Mouse (Mus musculus): ENCODE results near the gene Tmem252. TPM values are rescaled to one million over a fixed set of nuclear protein-coding genes. Genes with fewer than 3 reads are reported as not detected.
A peak's percentile ranks its signal among the peaks of the same experiment; 100 is the strongest.
"Not testable (repeated sequence)": the region's sequence is repeated elsewhere in the genome, so short reads cannot be mapped to it uniquely, and the experiment has no call there.

Tmem252 gene
- total RNA-seq, 2 experiments from 2014 or later, result 0.10 to 0.36 TPM

DNA sequence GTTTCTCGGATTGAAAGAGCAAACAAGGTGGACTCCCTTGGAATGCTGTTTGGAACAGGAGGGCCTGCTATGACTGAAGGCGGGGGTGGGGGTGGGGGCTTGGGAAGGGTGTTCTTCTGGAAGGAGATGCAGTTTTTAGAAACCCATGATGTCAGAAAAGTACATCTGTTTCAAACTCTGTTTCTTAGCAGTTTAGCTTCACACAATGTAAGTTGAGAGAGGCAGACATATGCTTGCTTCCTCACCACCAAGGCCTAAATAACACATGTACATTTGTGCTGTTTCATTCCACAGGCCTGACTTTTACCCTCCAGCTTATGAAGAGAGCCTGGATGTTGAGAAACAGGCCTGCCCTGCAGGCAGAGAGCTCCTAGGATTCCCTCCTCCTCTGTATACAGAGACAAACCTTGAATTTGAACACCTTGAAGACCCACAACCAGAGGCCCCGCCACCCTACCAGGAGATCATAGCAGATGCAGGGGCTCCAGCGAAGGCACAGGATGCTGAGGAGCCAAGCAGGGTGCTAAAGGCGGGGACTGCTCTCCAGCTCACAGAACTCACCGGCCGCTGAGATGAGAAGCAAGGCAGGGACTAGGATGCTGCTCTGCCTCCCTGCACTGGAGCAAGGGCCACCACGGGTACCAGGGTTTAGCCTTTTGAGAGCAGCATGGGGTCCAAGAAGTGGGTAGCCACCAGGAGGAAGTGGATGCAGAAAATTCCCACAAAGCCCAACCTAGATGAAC lies 3.6 kb downstream of the Tmem252 start:
- peak in 1 of 2 experiments; percentile 40 for DNase-seq (ENCODE audit: low spot score in 2 of 2)

DNA sequence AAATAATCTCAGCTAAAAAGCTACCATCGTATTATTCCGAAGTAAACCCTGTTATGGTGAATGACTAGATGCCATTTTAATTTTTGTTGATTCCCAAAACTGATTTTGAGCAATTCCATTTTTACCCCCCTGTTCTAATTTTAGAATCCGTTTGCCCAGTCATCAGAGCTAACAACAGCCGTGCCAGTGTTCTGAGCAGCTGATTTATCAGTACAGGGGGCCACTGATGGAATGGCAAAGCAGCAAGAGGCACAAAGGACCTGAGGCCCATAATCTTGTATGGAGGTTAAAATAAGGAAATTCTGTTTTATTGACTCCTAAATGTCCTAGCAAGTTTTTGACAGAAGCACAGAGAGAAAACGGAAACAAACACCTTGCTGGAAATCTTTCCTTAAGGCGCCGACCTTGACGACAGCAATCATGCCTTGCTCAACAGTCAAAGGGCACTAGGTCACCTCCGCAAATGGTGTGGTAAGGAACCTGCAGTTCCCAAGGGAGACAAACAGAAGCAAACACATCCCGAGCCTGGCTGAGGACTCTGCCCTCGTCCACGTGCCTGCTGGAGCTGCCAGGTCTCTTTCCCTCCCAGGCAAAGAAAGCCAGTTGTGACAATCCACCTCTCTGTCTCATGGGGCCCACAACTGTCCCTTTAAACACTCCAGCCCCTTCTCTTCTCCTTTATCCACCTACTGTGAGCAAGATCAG lies 9.4 kb downstream of the Tmem252 start:
- no peak for DNase-seq (ENCODE audit: low spot score in 2 of 2)

DNA sequence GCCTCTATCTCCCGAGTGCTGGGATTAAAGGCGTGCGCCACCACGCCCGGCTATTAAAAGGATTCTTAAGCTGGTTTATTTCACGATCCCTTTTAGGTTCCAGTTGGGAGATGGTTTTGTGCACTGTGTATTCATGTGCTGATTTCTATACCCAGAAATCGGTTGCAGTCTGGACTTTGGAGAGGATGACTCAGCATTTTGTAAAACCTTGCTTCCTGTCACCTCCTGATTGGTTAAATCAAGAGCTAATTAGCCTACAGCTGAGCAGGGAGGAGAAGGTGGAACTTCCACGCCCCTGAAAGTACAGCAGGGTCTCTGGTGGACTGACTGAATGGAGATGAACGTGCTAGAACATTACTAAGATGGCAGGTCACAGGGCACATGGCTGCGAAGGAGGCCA lies 12.6 kb downstream of the Tmem252 start:
- DNase-seq (ENCODE audit: low spot score in 2 of 2), result no peak

DNA sequence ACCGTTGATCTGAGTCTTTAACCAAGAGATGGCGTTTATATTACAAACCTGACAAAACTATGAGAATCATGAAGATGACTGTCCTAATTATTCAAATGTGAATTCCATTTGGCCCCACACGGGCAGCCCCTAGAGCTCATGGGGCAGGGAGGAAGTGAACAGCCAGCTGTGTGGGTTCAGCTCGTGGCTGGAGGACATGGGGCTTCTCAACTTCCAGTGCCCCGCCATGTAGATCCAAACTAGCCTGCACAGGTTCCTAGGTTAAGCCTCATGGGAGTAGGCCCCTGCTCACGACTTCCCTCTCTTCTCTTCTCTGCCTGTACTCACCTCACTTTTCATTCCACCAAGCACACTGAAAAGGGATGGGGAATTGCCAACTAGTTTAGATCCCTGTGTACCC lies 14.5 kb downstream of the Tmem252 start:
- DNase-seq (ENCODE audit: low spot score in 2 of 2), result no peak

DNA sequence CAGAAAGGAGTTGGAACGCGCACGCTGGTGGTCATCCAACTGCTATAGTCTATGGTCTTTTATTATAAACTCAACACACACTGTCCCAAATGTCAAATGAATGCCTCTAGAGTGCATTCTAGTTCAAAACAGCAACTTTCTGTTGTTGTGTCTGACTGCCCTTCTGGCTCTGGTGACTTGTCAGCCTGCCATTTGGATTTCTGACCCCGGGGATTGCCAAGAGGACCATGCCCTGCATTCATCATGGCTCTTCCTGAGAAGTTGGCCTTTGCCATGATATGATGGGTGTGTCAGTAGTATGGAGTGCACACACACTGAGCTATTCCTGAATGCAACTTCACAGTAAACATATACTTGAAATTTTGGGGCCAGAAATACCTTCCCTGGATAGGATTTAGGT lies 15.7 kb downstream of the Tmem252 start:
- DNase-seq (ENCODE audit: low spot score in 2 of 2), result no peak

DNA sequence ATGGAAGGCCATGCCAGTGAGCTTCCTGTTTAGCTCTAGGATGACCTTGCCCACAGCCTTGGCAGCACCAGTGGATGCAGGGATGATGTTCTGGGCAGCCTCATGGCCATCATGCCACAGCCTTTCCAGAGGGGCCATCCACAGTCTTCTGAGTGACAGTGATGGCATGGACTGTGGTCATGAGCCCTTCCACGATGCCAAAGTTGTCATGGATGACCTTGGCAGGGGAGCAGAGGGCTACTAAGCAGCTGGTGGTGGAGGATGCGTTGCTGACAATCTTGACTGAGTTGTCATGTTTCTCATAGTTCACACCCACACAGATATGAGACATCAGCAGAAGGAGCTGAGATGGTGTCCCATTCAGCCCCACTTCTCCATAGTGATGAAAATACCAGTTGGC lies 18.9 kb downstream of the Tmem252 start:
- DNase-seq (ENCODE audit: low spot score in 2 of 2), result no peak

DNA sequence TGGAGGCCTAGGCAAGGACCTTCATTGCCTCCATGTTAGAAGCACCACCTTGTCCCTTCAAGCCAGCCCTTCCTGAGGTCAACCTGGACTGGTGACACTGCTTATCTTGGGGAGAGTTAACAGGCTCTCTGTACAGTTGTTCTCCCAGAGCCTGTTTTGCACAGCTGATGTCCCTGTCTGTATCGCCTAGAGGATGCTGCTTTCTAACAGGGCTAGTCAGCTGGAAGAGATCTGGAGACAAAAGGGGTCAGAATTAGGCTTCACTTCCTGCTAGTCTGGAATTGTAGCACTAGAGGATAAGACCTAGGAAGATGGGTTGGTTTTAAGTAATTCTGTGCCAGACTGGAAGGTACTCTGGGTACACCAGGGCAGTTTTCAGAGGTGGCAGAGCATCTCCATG lies 24.1 kb downstream of the Tmem252 start:
- DNase-seq (ENCODE audit: low spot score in 2 of 2), result no peak

DNA sequence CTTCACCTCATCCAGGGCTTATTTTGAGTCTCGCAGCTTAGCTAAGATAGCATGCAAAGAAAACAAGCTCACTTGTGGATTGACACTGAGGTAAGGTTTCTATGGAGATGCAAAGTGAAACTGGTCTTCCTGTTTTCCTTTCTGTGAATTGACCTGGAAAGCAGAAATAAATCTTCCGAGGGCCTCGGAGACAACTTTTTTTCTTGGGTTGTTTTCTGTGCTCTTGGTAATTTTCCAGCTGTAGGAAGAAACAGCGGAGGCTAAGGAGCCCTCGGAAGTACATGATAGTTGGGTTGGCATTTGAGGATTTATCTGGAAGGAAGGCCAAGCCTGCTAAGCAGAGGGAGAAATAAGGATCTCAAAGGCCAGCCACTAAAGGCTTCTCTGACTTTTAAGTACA lies 24.8 kb downstream of the Tmem252 start:
- no peak for DNase-seq (ENCODE audit: low spot score in 2 of 2)

DNA sequence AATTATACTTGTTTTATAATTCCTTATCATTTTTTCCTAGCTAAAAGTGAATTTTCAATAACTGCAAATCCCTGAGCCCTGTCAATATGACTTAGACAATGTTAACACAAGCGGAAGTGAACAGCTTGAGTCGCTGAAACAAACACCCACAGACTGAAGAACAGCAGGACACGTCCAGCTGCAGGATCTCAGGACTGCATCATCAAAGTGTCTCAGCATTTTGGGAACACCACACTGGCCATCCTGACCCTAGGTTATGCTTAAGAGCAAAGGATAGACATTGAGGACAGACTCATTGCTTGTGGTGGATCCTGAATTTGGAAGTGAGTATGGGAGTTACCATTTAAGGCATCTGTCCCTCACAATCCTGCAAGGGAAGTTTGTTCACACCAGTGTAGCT lies 25.4 kb downstream of the Tmem252 start:
- peak in 1 of 2 experiments; percentile 46 for DNase-seq (ENCODE audit: low spot score in 2 of 2)

DNA sequence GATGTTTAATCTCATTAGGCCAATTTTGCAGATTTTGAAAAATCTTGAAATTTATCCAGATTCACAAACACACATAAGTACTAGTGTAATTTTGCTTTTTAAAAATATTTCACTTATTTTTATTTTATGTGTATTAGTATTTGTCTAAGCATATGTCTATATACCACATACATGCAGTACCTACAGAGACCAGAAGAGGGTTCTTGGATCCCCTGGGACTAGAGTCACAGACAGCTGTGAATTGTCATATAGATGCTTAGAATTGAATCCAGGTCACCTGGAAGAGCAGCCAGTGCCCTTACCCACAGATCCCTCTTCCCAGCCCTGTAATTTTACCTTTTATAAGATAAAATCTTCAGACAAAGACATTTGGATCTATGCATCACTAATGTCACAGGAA lies 26.1 kb downstream of the Tmem252 start:
- no peak for DNase-seq (ENCODE audit: low spot score in 2 of 2)

DNA sequence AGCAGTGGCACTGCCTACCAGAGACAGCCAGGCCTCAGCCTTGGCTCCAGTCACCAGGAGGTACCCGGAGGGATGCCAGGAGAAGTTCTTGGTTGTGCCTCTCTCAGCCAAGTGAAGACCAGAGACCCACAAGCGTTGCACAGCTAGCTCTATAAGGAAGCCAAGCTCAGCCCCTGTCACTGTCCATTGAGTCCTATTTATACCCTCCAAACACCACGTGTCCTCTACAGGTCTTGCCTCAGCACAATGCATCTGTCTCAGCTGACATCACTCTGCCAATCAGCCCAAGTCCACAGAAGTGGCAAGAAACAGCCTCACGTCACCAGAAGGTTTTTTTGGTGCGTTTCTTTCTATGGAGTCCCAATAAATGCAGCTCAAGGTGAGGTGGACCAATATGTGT lies 26.9 kb downstream of the Tmem252 start:
- no peak for DNase-seq (ENCODE audit: low spot score in 2 of 2)

DNA sequence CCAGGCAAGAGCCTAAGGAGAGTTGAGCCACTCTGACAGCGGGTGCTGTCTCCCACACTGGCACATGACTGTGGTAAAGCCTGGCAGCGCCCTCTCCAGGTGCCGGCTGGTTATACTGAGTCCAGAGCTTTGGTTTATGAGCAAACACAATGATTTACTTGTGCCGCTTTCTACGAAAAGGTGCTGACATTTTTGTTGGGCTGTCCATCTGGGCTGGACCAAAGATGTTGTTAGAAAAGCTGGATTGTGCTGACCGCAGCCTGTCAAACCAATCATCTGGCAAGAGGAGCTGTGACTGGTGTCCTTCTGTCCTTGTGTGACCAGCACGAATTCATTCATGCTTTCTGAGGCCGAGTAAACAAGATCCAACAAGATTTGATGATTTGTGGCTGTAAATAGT lies 27.9 kb downstream of the Tmem252 start:
- no peak for DNase-seq (ENCODE audit: low spot score in 2 of 2)

DNA sequence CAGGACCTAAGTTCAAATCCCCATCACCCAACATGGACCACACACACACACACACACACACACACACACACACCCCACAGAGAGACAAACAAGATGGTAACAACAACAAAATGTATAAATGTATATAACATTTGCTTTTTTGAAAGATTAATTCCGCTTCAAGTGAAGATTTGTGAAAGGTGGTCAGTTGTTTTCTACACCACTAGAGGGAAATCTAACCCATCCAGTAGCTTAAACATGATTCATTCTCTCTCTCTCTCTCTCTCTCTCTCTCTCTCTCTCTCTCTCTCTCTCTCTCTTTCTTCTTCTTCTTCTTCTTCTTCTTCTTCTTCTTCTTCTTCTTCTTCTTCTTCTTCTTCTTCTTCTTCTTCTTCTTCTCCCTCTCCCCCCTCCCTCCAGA lies 29.4 kb downstream of the Tmem252 start:
- not testable (repeated sequence) for DNase-seq (ENCODE audit: low spot score in 2 of 2)

DNA sequence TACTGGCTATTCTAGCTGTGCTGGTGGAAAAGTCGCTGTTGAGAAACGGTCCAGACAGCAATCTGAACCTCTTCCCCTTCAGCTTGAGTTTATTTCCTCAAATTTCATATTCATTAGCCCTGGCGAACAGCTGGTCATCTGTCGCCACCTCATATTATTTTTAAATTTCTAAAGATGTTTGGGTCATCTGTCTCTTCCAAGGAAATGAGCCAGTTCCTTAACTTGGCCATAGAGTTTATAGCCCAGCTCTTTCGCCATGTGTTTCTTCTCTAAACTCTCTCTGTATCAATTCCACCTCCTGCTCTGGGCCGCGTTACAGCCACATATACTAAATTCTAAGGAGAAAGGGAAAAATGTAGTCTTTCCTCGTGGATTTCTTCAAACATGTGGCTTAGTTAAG lies 29.9 kb downstream of the Tmem252 start:
- no peak for DNase-seq (ENCODE audit: low spot score in 2 of 2)

DNA sequence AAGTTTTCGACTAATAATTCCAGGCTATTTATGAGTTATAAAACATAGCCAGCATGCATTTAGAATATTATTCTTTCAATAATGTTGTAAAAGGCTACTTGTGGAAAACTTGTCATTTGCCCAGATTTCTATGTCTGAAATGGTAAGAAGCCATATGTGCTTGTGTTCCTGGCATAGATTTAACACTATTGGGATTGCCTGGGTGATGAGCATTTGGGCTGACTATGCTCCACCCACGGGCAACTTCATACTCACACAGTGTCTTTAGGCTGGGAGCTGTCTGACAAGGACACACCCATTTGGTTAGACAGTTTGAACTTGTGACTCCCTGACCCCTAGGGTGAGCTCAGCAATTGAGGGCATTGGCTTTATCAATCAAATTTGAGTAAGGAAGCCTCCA lies 30.5 kb downstream of the Tmem252 start:
- peak; percentile 26 to 78 for DNase-seq (ENCODE audit: low spot score in 2 of 2)

DNA sequence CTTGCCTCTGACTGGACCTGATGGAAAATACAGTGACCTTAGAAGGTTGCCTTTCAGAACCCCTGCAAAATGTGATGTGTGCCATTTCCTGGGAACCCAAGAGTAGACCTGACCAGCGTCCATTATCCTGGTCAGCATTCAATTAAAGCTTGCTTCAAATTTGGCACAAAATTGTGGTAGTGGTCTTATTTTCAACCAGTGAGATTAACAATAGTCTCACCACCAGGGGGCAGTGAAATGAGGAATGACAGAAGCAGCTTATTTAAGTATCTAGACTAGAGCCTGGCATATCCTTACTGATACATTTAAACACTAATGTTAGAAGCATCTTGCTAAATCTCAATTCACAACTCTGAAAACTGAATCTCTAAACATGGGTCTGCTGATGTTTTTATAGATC lies 31.6 kb downstream of the Tmem252 start:
- peak in 1 of 2 experiments; percentile 54 for DNase-seq (ENCODE audit: low spot score in 2 of 2)

DNA sequence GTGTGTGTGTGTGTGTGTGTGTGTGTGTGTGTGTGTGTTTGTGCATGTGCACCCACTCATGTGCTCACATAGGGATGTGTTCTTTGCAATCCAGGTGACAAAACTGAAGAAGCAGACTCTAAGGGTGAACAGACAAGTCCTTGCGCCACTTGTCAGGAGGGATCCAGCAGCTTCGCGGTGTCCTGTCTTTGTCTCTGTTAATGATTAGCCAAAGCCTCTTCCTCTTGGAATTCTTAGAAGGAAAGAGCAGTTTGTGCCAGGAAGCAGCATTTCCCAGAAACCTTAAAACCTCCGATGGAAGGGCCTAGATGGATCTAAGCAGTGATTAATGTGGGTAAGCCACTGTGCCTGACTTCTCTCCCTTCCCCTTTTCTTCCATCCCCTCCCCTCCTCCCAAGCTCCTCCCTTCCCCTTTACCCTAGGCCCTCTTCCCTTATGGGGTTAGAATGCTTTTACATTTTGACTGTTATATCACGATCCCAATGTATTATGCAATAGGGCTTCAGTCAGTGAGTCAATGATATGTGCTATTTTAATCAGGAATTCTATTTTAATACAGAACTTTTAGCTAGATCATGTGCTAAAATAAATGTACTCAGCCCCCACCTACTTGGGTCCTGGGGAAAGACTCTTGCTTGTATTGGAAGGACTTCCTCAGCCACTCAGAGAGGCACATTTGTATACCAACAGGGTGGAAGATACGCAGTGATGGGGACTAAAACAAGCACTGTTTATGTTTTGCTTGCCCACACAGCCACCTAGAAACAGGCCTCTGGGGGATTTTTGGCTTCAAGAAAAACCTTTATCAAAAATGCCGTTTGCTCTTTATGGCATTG lies 33.5 kb downstream of the Tmem252 start:
- DNase-seq (ENCODE audit: low spot score in 2 of 2), result no peak

DNA sequence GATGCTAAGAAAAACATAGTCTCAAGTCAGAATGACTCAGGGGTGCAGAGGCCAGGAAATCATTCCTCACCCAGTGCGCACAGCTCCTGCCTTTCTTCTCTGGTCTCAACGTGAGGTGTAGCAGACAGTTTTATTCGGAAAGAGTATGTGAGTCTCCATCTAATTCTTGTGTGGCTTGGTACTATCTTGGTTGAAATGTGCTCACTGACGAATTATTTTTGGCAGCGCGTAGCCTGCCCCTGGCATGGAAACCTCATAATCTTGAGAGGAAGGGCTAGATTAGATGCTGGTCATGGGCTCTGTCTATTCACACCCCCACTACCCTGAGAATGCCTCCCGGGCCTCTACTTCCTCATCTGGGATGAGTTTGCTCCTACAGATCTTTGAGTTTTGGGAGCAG lies 34.2 kb downstream of the Tmem252 start:
- no peak for DNase-seq (ENCODE audit: low spot score in 2 of 2)

DNA sequence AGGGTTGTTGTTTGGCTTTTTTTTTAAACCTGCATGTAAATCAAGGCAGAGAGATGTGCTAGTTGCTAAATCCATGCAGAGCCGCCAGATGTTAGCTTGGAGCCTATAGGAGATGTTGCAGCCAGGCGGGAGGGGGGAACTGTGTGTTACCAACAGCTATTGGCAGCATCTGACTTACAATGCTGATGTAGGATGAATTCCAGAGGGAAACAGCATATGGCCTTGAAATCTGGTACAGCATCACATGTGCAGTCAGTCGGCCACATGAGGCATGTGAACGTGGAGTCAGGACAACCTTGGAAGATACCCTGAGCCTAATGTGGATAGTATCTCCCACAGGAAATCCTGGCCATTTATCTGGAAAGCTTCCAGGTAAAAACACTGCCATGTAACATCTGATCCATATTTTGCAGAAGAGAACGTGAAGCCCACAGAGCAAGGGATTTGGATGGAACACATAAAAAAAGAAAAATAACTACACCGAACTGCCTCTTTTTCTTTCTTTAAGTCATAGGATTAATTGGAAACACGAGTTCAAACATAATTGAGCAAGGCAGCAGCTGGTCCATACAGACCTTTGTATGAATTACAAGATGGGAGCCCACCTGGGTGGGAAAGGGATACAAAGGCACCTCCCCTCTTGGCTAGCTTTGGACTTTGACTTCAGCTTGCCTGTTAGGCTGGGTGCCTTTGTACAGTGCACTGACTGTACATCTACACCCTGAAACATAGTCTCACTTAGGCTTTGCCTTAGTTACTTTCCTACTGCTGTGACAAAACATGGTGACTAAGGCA lies 42.7 kb downstream of the Tmem252 start:
- DNase-seq (ENCODE audit: low spot score in 2 of 2), result peak; percentile 63 to 76

DNA sequence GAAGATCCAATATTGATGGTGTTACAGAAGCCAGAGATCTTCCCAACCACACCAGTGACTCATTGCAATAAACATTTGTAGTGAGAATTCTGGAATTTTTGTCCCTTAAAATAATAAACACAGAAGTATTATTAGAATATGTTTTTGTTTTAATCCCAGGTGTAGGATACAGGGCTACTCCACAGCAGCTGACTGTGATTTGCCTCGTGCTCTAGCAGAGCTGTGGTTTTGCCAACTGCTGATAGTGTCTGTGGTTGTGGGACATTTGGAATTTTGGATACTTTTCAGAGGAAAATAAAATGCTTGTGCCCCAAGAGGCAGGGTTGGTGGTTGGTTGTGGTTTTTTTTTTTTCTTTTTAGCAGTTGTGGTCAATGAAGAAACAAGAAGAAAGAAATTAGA lies 44.2 kb downstream of the Tmem252 start:
- DNase-seq (ENCODE audit: low spot score in 2 of 2), result no peak

DNA sequence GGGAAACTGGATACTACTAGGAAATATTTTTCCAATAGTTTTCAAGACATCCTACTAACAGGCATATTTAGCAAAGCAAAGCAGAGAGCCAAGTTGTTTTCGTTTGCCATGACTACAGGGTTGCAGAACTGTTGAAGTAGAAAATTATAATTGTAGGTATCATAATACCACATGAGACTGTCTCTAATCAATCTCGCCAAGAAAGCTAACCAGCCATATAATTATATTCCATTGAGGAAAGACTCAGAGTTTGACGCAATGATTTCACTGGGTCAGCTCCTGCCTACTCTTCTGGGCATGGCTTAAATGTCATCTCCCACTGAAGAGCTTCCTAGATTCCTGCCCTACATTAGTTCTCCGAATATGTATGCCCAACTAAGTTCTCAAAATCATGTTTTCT lies 45.7 kb downstream of the Tmem252 start:
- no peak for DNase-seq (ENCODE audit: low spot score in 2 of 2)

Data from layer of hippocampus, adult 18-20 months (tissue).